Mouse (Mus musculus): ENCODE measurements around the gene Pgm1.

GRCm38 (mm10) chr4:99934859-99935258 is 5.6 kb downstream of the Pgm1 start:
- TF ChIP-seq ZNF384 (IDR thresholded peaks at IDR 0.05; ENCODE audit: low read depth, low read length) (no peak), HCFC1 (IDR thresholded peaks at IDR 0.05; ENCODE audit: borderline replicate concordance, insufficient read depth, low read length) (no peak), CHD2 (IDR thresholded peaks at IDR 0.05; ENCODE audit: low read depth, low read length) (no peak), ZC3H11A (IDR thresholded peaks at IDR 0.05; ENCODE audit: borderline replicate concordance, low read depth, low read length) (no peak), MAFK (IDR thresholded peaks at IDR 0.05; ENCODE audit: insufficient read depth, low read depth, low read length) (no peak)
